Mouse (Mus musculus): ENCODE measurements around the gene Naip1. TPM values are rescaled to one million over a fixed set of nuclear protein-coding genes. Genes with fewer than 3 reads are reported as not detected.

Naip1 gene
- 0.17 TPM in 1 of 2 replicates, not detected in the other for polyA plus RNA-seq (2015; fragmentation: Nextera tagmentation; extraction: Ambion mirVana)

GRCm38 (mm10) chr13:100452415-100453127 lies at the start of gene Naip1:
Gene Naip1 (minus strand): TSS chr13:100452869.

DNA sequence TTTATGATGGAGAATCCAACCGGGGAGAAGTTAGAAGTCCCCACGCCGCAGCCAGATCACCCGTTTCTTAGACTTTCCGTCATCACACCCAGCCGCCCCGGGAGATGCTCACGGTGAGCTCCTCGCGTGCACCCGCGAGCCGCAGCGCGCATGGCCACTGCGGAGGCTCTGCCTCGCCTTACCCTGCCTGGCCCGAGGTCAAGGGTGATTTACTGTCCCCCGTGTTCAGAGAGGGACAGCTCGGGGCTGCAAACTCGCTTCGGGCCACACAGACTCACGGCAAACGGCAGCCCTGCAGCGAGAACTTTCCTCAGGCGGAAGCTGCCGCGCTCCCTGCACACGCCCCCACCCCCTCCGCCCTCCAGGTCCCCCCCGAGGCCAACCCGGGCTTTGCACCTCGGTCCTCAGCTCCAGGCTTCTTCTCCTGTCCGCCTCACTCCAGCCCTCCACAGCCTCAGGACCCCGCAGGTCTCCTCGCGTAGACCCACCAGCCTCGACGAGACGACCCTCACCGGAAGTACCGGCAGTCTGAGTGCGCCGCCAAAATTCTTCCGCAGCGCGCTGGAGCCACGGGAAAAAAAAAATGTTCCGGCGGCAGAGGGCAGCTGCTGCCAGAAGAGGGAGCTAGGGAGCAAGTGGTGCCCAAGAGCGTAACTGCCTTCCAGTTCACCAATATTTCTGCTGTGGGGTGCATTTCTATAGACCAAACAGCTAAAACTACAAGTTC lies 39.6 kb upstream of the Naip1 start, which contains the start of gene Gtf2h2:
Gene Gtf2h2 (minus strand): TSS at position 519 of the 727 bp plus-strand sequence.

Other genes with a start within 250 kb of the Naip1 start
- gene Naip5, start 206.5 kb downstream of the Naip1 start, polyA plus RNA-seq (2015; fragmentation: Nextera tagmentation; extraction: Ambion mirVana) = 2.7 and 6.2 TPM in 2 replicates
- gene Naip6, start 135.2 kb downstream of the Naip1 start, polyA plus RNA-seq (2015; fragmentation: Nextera tagmentation; extraction: Ambion mirVana) = 0.14 and 0.21 TPM in 2 replicates
- 48.8 and 53.6 TPM in 2 replicates for gene Gtf2h2, start 39.7 kb upstream of the Naip1 start, polyA plus RNA-seq (2015; fragmentation: Nextera tagmentation; extraction: Ambion mirVana)
- 6.0 and 9.7 TPM in 2 replicates for gene Ocln, start 99.8 kb upstream of the Naip1 start, polyA plus RNA-seq (2015; fragmentation: Nextera tagmentation; extraction: Ambion mirVana)
- gene Marveld2, start 164.1 kb upstream of the Naip1 start, polyA plus RNA-seq (2015; fragmentation: Nextera tagmentation; extraction: Ambion mirVana) = 0.93 and 1.6 TPM in 2 replicates
- gene Ak6, start 198.1 kb upstream of the Naip1 start, polyA plus RNA-seq (2015; fragmentation: Nextera tagmentation; extraction: Ambion mirVana) = 218 and 264 TPM in 2 replicates
- 15.3 and 23.1 TPM in 2 replicates for gene Rad17, start 198.2 kb upstream of the Naip1 start, polyA plus RNA-seq (2015; fragmentation: Nextera tagmentation; extraction: Ambion mirVana)
- gene Taf9, start 198.7 kb upstream of the Naip1 start, polyA plus RNA-seq (2015; fragmentation: Nextera tagmentation; extraction: Ambion mirVana) = 11.8 and 19.2 TPM in 2 replicates
- gene Ccdc125, start 216.8 kb upstream of the Naip1 start, polyA plus RNA-seq (2015; fragmentation: Nextera tagmentation; extraction: Ambion mirVana) = 1.8 and 2.9 TPM in 2 replicates